Mouse (Mus musculus) ES-Bruce4 (cell line): ENCODE measurements around the gene Dpp6. TPM values are rescaled to one million over a fixed set of nuclear protein-coding genes. Genes with fewer than 3 reads are reported as not detected.

Experiments
- H3K27ac ChIP-seq: 2 replicates; pipeline ENCODE4 v1.5.1; 2012; ENCODE audit warnings: low read length, inconsistent platforms; ENCODE audit not compliant: insufficient read depth
- H3K27me3 ChIP-seq: 2 replicates; pipeline ENCODE4 v1.6.1; 2012; ENCODE audit warnings: mild to moderate bottlenecking, low read length, inconsistent platforms; ENCODE audit not compliant: control insufficient read depth, poor library complexity, insufficient read depth, severe bottlenecking
- H3K36me3 ChIP-seq: 2 replicates; pipeline ENCODE4 v1.6.1; 2012; ENCODE audit warnings: inconsistent platforms, mild to moderate bottlenecking, low read length, moderate library complexity; ENCODE audit not compliant: control insufficient read depth, poor library complexity, insufficient read depth, severe bottlenecking
- H3K4me1 ChIP-seq: one replicate; pipeline ENCODE4 v1.8.1; 2011; ENCODE audit warnings: low read length; ENCODE audit not compliant: control insufficient read depth, insufficient read depth
- H3K4me3 ChIP-seq: 2 replicates; pipeline ENCODE4 v1.5.1; 2011; ENCODE audit warnings: low read depth, mild to moderate bottlenecking, low read length
- H3K9ac ChIP-seq: 2 replicates; pipeline ENCODE4 v1.6.1; 2012; ENCODE audit warnings: low read depth, mild to moderate bottlenecking, inconsistent platforms; ENCODE audit not compliant: poor library complexity, severe bottlenecking
- H3K9me3 ChIP-seq: replicated peaks from 2 replicates; pipeline ENCODE4 v1.6.1; 2012; ENCODE audit warnings: mild to moderate bottlenecking, low read length, inconsistent platforms; ENCODE audit not compliant: control insufficient read depth, poor library complexity, insufficient read depth, severe bottlenecking
- CTCF ChIP-seq: IDR thresholded peaks from one replicate; pipeline ENCODE4 v1.8.1; 2011; ENCODE audit warnings: low read depth, low read length
- EP300 ChIP-seq: IDR thresholded peaks from 2 replicates; pipeline ENCODE4 v1.6.1; 2011; ENCODE audit warnings: low read depth, low read length; ENCODE audit not compliant: insufficient read depth
- POLR2A ChIP-seq: IDR thresholded peaks from one replicate; pipeline ENCODE4 v1.8.1; 2011; ENCODE audit warnings: low read length; ENCODE audit not compliant: insufficient read depth
- polyA plus RNA-seq: library from polyadenylated mRNA; stranded (reverse); fragments of >200 nt; gene quantifications from 2 replicates; pipeline ENCODE4 v1.2.4, GENCODE M21; 2011; ENCODE audit warnings: low read depth; ENCODE audit not compliant: missing spikeins, insufficient read depth, insufficient read length

Gene Dpp6
- polyA plus RNA-seq, 1 experiment = 4.1 TPM

GRCm38 (mm10) chr5:27286876-27287275 is 469.9 kb downstream of the Dpp6 start:
- H3K27me3 ChIP-seq = no peaks in the 10 kb centered on the region
- H3K4me1 ChIP-seq = no peaks in the 10 kb centered on the region
- no peak for TF ChIP-seq POLR2A
- no peak for TF ChIP-seq EP300
- TF ChIP-seq CTCF = no peak
- no peaks in the 10 kb centered on the region for H3K9me3 ChIP-seq
- no peak overlapping the region for H3K4me3 ChIP-seq
- H3K27ac ChIP-seq = no peak overlapping the region
- no peaks in the 10 kb centered on the region for H3K36me3 ChIP-seq
- no peak overlapping the region for H3K9ac ChIP-seq

GRCm38 (mm10) chr5:27291378-27291777 is 474.4 kb downstream of the Dpp6 start:
- Histone ChIP-seq H3K4me3 (no peak overlapping the region), H3K36me3 (no peaks in the 10 kb centered on the region), H3K9me3 (no peaks in the 10 kb centered on the region), H3K27me3 (no peaks in the 10 kb centered on the region), H3K27ac (no peak overlapping the region), H3K4me1 (no peaks in the 10 kb centered on the region), H3K9ac (no peak overlapping the region)
- TF ChIP-seq POLR2A (no peak), EP300 (no peak), CTCF (no peak)

- TF ChIP-seq POLR2A = no peak
- TF ChIP-seq EP300 = no peak
- no peak for TF ChIP-seq CTCF
- H3K36me3 ChIP-seq = no peaks in the 10 kb centered on the region
- H3K27me3 ChIP-seq = no peaks in the 10 kb centered on the region
- H3K4me1 ChIP-seq = no peaks in the 10 kb centered on the region
- H3K9me3 ChIP-seq = no peaks in the 10 kb centered on the region
- H3K9ac ChIP-seq = no peak overlapping the region
- H3K27ac ChIP-seq = no peak overlapping the region
- no peak overlapping the region for H3K4me3 ChIP-seq
These were observed 475.2 kb downstream of the Dpp6 start for GRCm38 (mm10) chr5:27292236-27292635.

DNA sequence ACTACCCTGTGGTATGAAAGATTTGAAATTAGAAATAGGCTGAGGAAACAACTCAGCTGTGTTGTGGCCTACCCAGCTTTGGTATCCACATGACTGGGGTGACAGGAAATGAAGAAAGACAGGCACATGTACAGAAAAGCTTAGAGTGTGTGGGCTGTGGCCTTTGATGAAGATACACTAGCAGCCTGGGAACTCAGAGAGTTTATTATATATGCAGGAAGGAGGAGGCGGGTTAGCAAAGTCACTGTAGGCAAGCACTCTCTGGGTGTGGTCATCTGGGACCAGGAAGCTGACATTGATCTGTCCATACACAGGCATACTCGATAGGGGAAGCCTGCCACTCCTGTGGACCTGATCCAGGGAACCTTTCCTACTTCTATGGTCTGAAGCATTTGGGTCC is 487.1 kb downstream of the Dpp6 start:
- H3K4me3 ChIP-seq = no peak overlapping the region
- TF ChIP-seq POLR2A (no peak), CTCF (no peak), EP300 (no peak)
- H3K9ac ChIP-seq = no peak overlapping the region
- H3K27me3 ChIP-seq = no peaks in the 10 kb centered on the region
- H3K36me3 ChIP-seq = no peaks in the 10 kb centered on the region
- H3K9me3 ChIP-seq = no peaks in the 10 kb centered on the region
- no peaks in the 10 kb centered on the region for H3K4me1 ChIP-seq
- no peak overlapping the region for H3K27ac ChIP-seq

GRCm38 (mm10) chr5:27306497-27307152 is 489.6 kb downstream of the Dpp6 start:
- TF ChIP-seq EP300 = no peak
- no peak for TF ChIP-seq POLR2A
- no peak for TF ChIP-seq CTCF
- no peaks in the 10 kb centered on the region for H3K4me1 ChIP-seq
- no peak overlapping the region for H3K9ac ChIP-seq
- H3K27me3 ChIP-seq = no peaks in the 10 kb centered on the region
- no peak overlapping the region for H3K4me3 ChIP-seq
- H3K27ac ChIP-seq = no peak overlapping the region
- no peaks in the 10 kb centered on the region for H3K9me3 ChIP-seq
- H3K36me3 ChIP-seq = no peaks in the 10 kb centered on the region

DNA sequence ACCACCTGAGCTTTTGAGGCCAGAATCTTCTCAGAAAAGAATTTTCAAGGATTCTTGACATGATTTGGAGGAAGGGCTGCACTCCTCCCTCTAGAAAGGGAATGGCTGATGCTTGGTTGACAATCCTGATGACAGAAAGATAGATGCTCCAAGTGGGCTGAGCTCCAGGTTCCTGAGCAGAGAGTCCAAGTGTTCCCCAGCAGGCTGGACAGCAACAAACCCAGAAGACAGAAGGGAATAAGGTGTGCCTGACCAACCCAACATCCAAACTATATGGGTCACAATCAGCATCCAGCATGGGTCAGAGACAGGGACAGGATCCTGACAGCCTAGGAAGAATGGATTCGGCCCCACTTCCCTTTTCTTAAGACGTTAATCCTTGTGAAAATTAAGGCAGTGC is 493.2 kb downstream of the Dpp6 start:
- Histone ChIP-seq H3K4me1 (no peaks in the 10 kb centered on the region), H3K36me3 (no peaks in the 10 kb centered on the region), H3K9me3 (no peaks in the 10 kb centered on the region), H3K9ac (no peak overlapping the region), H3K4me3 (no peak overlapping the region), H3K27ac (no peak overlapping the region), H3K27me3 (no peaks in the 10 kb centered on the region; the same call in 1 of the 2 replicates)
- TF ChIP-seq POLR2A (no peak), EP300 (no peak), CTCF (no peak)
